Comparison of ENCODE assay signal across 1 mouse cellular context in the genomic region with DNA sequence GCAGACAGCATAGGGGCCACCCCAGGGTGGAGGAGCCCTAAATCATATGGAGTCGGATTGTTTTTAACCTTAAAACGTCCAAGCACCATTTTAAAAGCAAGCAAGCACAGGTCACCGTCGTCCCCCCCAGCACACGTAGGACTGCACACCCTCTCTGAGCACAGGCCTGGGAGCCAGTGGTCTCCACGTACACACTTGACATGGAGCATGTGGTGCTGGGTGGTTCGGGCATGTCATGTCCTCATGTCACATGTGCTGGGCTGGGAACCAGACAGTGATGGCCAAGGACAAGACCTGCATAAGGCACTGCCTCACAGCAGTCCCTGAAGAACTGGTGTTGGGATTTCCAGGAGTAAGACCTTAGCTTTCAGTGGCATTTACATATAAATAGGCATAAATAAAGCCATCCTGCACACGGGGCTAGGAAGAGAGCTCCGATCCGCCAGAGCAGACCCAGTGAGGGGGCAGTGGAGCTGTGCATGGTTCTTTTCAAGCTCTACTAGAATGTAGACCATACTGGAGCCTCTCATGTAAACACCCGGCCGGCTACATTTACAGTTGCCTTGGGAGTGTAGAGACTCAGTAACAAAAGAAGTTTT.
TF ChIP-seq lines count a peak whose summit lies in the region.

No protein-coding gene starts in this region.

TF ChIP-seq in MEL, 35 proteins besides CTCF, POLR2A, EP300 and RAD21 (continued from another document):
- no peak for TF ChIP-seq CHD2 (IDR thresholded peaks at IDR 0.05; ENCODE audit: low read length)
- TF ChIP-seq JUND (IDR thresholded peaks at IDR 0.05; ENCODE audit: low read depth, low read length): no peak
- TF ChIP-seq ZMIZ1 (IDR thresholded peaks at IDR 0.05; ENCODE audit: low read depth, low read length): no peak
- TF ChIP-seq ETS1 (IDR thresholded peaks at IDR 0.05; ENCODE audit: low read depth, low read length): no peak
- TF ChIP-seq POLR2AphosphoS2 (IDR thresholded peaks at IDR 0.05; ENCODE audit: low read length): no peak
- TF ChIP-seq MEF2A (IDR thresholded peaks at IDR 0.05; ENCODE audit: extremely low read depth, insufficient replicate concordance, low read depth, low read length, poor library complexity, severe bottlenecking): no peak
- TF ChIP-seq GABPA (IDR thresholded peaks at IDR 0.05; ENCODE audit: low read depth, low read length): no peak
- TF ChIP-seq ZNF384 (IDR thresholded peaks at IDR 0.05; ENCODE audit: low read depth, low read length): no peak
- no peak for TF ChIP-seq NRF1 (IDR thresholded peaks at IDR 0.05; ENCODE audit: insufficient read depth, low read depth, low read length, poor library complexity, severe bottlenecking)
- TF ChIP-seq USF1 (IDR thresholded peaks at IDR 0.05; ENCODE audit: low read depth, low read length): no peak
- no peak for TF ChIP-seq HCFC1 (IDR thresholded peaks at IDR 0.05; ENCODE audit: low read depth, low read length)
- no peak for TF ChIP-seq KAT2A (conservative IDR thresholded peaks at IDR 0.05; ENCODE audit: low read depth, low read length)
- no peak for TF ChIP-seq E2F4 (IDR thresholded peaks at IDR 0.05; ENCODE audit: borderline replicate concordance, low read depth, low read length)
- TF ChIP-seq MYC (IDR thresholded peaks at IDR 0.05; ENCODE audit: low read depth, low read length): no peak
